Mouse (Mus musculus) liver, embryonic 14.5 days (tissue): ENCODE results near the gene Zbtb44.

Source experiments
- CTCF ChIP-seq: IDR thresholded peaks from 2 replicates; pipeline ENCODE4 v1.5.1; 2016; ENCODE audit warnings: antibody characterized with exemption, low read depth, control low read depth
- EP300 ChIP-seq: IDR thresholded peaks from 2 replicates; pipeline ENCODE4 v1.6.1; 2016; ENCODE audit warnings: antibody characterized with exemption, low read depth

DNA sequence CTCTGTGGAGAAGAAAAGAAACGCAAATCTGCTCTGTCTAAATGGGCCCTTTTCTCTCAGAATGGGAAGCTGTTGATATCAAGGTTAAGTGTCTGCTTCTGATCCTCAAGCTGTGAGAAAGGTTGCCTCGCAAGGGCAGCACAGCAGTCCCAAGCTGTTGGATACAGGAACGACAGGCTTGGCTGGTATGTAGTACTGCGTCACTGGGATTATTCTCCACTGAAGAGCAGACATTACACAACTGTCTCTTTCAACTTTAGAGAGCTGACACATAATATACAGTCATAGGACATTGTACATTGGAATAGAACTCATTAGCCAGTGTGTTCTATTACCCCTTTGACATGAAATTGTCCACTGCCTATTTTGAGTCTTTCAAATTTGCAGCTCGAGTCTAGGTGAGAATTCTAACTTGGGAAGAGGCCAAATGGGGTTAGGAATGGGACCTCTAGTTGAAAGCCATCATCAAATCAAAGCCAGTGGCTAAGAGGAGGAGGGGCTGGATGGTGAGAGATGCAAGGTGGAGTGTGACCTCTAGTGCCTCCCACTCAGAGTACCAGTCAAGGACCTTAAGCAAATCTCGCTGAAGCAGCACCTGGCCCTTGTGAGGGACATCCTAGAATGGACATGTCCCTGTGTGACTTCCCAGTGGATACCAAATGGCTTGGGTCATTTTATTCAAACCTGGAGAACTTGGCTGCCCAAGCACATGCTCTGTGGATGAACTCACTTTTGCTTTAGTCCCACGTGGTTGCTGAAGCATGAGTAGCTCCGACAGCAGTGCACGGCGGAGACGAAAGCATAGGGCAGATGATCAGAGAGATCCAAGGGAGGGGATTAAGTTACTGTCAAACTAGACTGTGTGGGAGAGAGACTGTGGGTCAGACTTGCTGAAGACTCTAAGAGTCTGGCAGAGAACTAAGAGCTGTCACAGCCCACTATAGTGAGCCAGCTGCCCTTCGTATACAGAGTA, 33.6 kb upstream of the Zbtb44 start:
- TF ChIP-seq CTCF (no peak), EP300 (no peak)
